Mouse (Mus musculus): ENCODE data around the gene Tmem246.

GRCm38 (mm10) chr4:49639913-49640312, 42.2 kb upstream of the Tmem246 start:
- TF ChIP-seq CTCF (IDR thresholded peaks at IDR 0.05; ENCODE audit: low read depth) (no peak), EP300 (IDR thresholded peaks at IDR 0.05; ENCODE audit: low read depth) (no peak)
